Mouse (Mus musculus): Measurements from ENCODE around the gene Acp7. TPM values are rescaled to one million over a fixed set of nuclear protein-coding genes. Genes with fewer than 3 reads are reported as not detected.
"Not testable (repeated sequence)": the region's sequence is repeated elsewhere in the genome, so short reads cannot be mapped to it uniquely, and the experiment has no call there.

Gene Acp7
- 0.18 TPM in 1 of 2 replicates, not detected in the other for polyA plus RNA-seq (2016; fragmentation: Nextera tagmentation; extraction: Ambion mirVana)

- H3K4me2 ChIP-seq (replicated peaks) = peak within 1 kb of the TSS; percentile 44
- peaks cover 8% of the 10 kb centered on the region for H3K4me1 ChIP-seq
- ATAC-seq (ENCODE audit: insufficient number of reproducible peaks, insufficient read depth, low FRiP score, low TSS enrichment) = no peak
- peaks cover 46% of the 10 kb centered on the region for H3K27me3 ChIP-seq
- peak within 1 kb of the TSS; percentile 25 for H3K4me3 ChIP-seq
- 24% methylated on average over 10 of the region's 10 CpGs for WGBS
- H3K9me3 ChIP-seq = no peaks in the 10 kb centered on the region
- H3K9ac ChIP-seq = 0 out of 2 replicates have a peak within 1 kb of the TSS, but pooled peaks have one; percentile 12
- H3K27ac ChIP-seq = no peak within 1 kb of the TSS
- no peaks in the 10 kb centered on the region for H3K36me3 ChIP-seq
Measured at GRCm38 (mm10) chr7:28631073-28631472, at the start of gene Acp7. Gene Acp7, minus strand, starts transcription at chr7:28631332.

- Histone ChIP-seq H3K4me2 (replicated peaks) (no peak overlapping the region), H3K36me3 (no peaks in the 10 kb centered on the region), H3K9me3 (no peaks in the 10 kb centered on the region), H3K4me3 (no peak overlapping the region), H3K27me3 (no peaks in the 10 kb centered on the region), H3K4me1 (no peaks in the 10 kb centered on the region), H3K9ac (no peak overlapping the region), H3K27ac (no peak overlapping the region)
- WGBS = 86% methylated on average over 8 of the region's 8 CpGs
- no peak for ATAC-seq (ENCODE audit: insufficient number of reproducible peaks, insufficient read depth, low FRiP score, low TSS enrichment)
Measured at GRCm38 (mm10) chr7:28677624-28678023, 46.5 kb upstream of the Acp7 start.

DNA sequence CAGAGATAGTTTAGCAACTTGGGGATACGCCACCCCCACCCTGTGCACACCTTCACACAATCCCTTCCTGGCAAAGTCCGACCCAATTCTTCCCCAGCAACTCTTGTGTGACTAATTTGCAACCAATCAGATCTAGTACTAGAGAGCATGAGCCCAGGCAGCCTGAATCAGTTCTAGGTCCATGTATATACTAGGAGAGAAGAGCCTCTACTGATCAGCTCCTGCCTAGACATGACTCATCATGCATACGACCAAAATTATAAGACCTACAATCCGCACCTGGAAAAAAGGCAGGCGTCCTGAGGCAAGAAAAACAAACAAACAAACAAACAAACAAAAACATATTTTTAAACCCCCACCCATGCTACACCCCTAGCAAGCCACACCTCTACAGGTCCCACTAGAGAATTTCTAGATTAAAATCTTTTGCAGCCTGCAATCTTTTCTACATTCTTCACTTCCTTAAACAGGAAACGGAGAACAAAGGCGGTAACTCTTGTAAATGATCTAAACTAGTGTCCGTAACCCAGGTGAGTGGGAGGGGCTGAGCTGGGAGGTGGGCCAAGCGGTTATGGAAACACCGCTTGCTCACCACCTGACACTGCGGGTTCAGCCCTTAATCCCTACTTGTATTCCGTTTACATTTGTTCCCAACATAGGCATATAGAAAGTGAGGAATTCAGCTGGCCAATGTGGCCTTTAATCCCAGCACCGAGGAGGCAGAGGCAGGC, 45.8 kb upstream of the Acp7 start:
- Histone ChIP-seq H3K4me2 (replicated peaks) (no peak overlapping the region), H3K9ac (no peak overlapping the region), H3K27me3 (no peaks in the 10 kb centered on the region), H3K9me3 (no peaks in the 10 kb centered on the region), H3K4me1 (no peaks in the 10 kb centered on the region), H3K4me3 (no peak overlapping the region), H3K36me3 (no peaks in the 10 kb centered on the region), H3K27ac (no peak overlapping the region)
- WGBS = 86% methylated on average over 13 of the region's 13 CpGs
- ATAC-seq (ENCODE audit: insufficient number of reproducible peaks, insufficient read depth, low FRiP score, low TSS enrichment) = no peak

DNA sequence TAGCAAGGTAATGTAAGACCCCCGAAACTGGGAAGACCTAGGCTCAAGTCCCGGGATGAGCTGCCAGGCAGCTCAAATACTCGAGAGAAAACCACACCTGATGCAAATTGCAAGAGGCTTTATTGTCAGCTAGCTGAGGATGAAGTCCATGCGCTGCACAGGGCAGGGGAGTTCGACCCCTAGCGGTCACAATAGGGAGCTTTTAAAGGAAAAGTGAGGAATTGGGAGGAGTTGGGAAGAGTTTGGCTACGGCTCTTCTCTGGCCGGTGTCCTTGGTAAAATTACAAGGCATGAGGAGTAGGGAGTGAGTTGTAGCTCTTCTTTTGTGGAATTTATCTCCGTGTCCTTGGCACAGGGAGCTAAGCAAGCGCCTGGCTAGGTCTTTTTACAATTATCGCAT, 44.6 kb upstream of the Acp7 start:
- 40% methylated on average over 11 of the region's 11 CpGs for WGBS
- ATAC-seq (ENCODE audit: insufficient number of reproducible peaks, insufficient read depth, low FRiP score, low TSS enrichment) = no peak
- H3K9me3 ChIP-seq = no peaks in the 10 kb centered on the region

DNA sequence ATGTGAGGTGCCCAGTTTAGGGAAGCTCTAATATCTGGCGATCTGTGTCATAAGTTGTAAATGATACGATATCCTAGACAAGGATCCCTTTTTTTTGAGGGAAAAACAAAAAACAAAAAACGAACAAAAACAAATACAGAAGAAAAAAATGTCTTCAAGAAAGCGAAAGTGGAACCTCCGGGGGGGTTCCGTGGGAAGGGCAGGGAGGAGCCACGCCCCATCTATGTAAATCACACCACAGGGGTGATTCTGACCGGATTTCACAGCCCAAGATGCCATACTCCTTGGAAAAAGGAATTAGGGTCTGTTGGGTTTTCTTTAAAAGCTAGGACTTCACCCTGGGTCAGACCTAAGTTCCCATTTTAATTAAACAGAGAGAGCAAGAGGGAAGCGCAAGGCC, 43.9 kb upstream of the Acp7 start:
- Histone ChIP-seq H3K4me3 (no peak overlapping the region), H3K9me3 (no peaks in the 10 kb centered on the region), H3K9ac (no peak overlapping the region), H3K36me3 (no peaks in the 10 kb centered on the region), H3K27me3 (no peaks in the 10 kb centered on the region), H3K27ac (no peak overlapping the region), H3K4me1 (no peaks in the 10 kb centered on the region), H3K4me2 (replicated peaks) (no peak overlapping the region)
- ATAC-seq (ENCODE audit: insufficient number of reproducible peaks, insufficient read depth, low FRiP score, low TSS enrichment) = no peak
- 79% methylated on average over 9 of the region's 9 CpGs for WGBS

More for the DNA sequence above, 44.6 kb upstream of the Acp7 start:
- Histone ChIP-seq H3K9ac (no peak overlapping the region), H3K36me3 (no peaks in the 10 kb centered on the region), H3K4me1 (no peaks in the 10 kb centered on the region), H3K27ac (no peak overlapping the region), H3K4me3 (no peak overlapping the region), H3K27me3 (no peaks in the 10 kb centered on the region), H3K4me2 (replicated peaks) (no peak overlapping the region)

DNA sequence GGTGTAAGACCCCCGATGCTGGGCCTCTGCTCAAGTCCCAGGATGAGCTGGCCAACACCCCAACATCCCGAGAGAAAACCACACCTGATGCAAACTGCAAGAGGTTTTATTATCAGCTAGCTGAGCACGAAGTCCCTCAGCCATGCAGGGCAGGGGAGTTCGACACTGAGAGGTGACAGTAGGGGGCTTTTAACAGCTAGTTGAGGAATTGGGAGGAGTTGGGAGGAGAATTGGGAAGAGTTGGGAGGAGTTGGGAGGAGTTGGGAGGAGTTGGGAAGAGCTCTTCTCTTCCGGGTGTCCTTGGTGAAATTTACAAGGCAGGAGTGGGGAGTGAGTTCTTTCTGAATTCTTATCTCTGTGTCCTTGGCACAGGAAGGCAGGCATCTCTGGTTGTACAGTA, 41.7 kb upstream of the Acp7 start:
- H3K27ac ChIP-seq; H3K9me3 ChIP-seq; H3K27me3 ChIP-seq; H3K36me3 ChIP-seq; H3K4me2 ChIP-seq (replicated peaks); H3K4me3 ChIP-seq; H3K9ac ChIP-seq; H3K4me1 ChIP-seq; ATAC-seq (ENCODE audit: insufficient number of reproducible peaks, insufficient read depth, low FRiP score, low TSS enrichment): not testable (repeated sequence)
- WGBS = 69% methylated on average over 5 of the region's 5 CpGs

- Histone ChIP-seq H3K9ac (no peak overlapping the region), H3K4me3 (no peak overlapping the region), H3K36me3 (no peaks in the 10 kb centered on the region), H3K9me3 (no peaks in the 10 kb centered on the region), H3K4me1 (no peaks in the 10 kb centered on the region; the same call in 1 of the 2 replicates), H3K27ac (no peak overlapping the region), H3K27me3 (no peaks in the 10 kb centered on the region), H3K4me2 (replicated peaks) (no peak overlapping the region)
- 86% methylated on average over 5 of the region's 5 CpGs for WGBS
- no peak for ATAC-seq (ENCODE audit: insufficient number of reproducible peaks, insufficient read depth, low FRiP score, low TSS enrichment)
Measured at GRCm38 (mm10) chr7:28672276-28672675, 41.1 kb upstream of the Acp7 start.

DNA sequence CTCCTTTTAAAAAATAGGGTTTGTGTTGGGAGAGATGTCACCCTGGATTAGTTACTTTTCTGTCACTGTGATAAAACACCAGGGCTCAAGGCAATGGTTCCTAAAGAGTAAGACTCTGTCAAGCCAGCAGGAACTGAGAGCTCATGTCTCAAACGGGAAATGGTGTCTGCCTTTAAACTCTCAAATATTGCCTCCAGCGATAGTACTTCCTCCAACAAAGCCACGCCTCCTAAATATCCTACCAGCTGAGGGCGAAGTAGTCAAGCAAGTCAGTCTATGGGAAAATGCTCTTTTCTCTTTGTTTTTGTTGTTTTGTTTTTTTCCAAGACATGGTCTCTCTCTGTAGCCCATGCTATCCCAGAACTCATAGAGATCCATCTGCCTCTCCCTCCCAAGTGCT, 40.0 kb upstream of the Acp7 start:
- Histone ChIP-seq H3K4me1 (peaks cover 2% of the 10 kb centered on the region; the same call in 1 of the 2 replicates), H3K4me2 (replicated peaks) (no peak overlapping the region), H3K4me3 (no peak overlapping the region), H3K36me3 (no peaks in the 10 kb centered on the region), H3K9me3 (no peaks in the 10 kb centered on the region), H3K9ac (no peak overlapping the region), H3K27me3 (no peaks in the 10 kb centered on the region), H3K27ac (no peak overlapping the region)
- WGBS = 38% methylated on average over 4 of the region's 4 CpGs
- ATAC-seq (ENCODE audit: insufficient number of reproducible peaks, insufficient read depth, low FRiP score, low TSS enrichment) = no peak

- no peak overlapping the region for H3K4me3 ChIP-seq
- H3K9ac ChIP-seq = peak overlapping the region; percentile 36; the same call in 1 of the 2 replicates
Measured at GRCm38 (mm10) chr7:28665620-28666579, 34.8 kb upstream of the Acp7 start.

DNA sequence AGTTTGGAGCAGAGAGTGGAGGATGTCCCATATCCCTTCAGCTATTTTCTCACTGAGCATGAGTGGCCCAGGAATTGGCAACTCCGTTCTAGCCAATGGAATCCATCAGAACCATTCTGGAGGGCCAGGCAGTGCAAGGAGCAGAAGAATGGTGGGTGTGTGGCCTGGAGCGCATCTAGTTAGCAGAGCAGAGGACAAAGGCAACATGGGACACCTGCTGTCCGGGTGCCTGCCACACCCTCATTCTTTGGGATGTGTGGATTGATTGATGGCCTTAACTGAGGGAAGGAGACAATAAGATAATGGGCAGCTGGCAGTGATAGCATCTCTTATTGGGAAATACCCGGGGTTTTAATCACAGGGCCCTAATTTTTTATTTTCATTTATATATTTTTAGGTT, 25.3 kb upstream of the Acp7 start:
- H3K27me3 ChIP-seq = no peaks in the 10 kb centered on the region
- H3K4me3 ChIP-seq = no peak overlapping the region
- H3K9me3 ChIP-seq = no peaks in the 10 kb centered on the region
- no peaks in the 10 kb centered on the region for H3K4me1 ChIP-seq
- H3K27ac ChIP-seq = no peak overlapping the region
- H3K4me2 ChIP-seq (replicated peaks) = no peak overlapping the region
- WGBS = 80% methylated on average over 4 of the region's 4 CpGs
- ATAC-seq (ENCODE audit: insufficient number of reproducible peaks, insufficient read depth, low FRiP score, low TSS enrichment) = no peak
- H3K9ac ChIP-seq = no peak overlapping the region
- H3K36me3 ChIP-seq = no peaks in the 10 kb centered on the region

More at GRCm38 (mm10) chr7:28665620-28666579, 34.8 kb upstream of the Acp7 start:
- peak; percentile 76 for ATAC-seq (ENCODE audit: insufficient number of reproducible peaks, insufficient read depth, low FRiP score, low TSS enrichment)
- H3K9me3 ChIP-seq = no peaks in the 10 kb centered on the region
- 17% methylated on average over 15 of the region's 15 CpGs for WGBS
- H3K27me3 ChIP-seq = no peaks in the 10 kb centered on the region
- H3K4me2 ChIP-seq (replicated peaks) = peak overlapping the region; percentile 36
- H3K4me1 ChIP-seq = peaks cover 19% of the 10 kb centered on the region
- peak overlapping the region; percentile 78 for H3K27ac ChIP-seq
- H3K36me3 ChIP-seq = no peaks in the 10 kb centered on the region

DNA sequence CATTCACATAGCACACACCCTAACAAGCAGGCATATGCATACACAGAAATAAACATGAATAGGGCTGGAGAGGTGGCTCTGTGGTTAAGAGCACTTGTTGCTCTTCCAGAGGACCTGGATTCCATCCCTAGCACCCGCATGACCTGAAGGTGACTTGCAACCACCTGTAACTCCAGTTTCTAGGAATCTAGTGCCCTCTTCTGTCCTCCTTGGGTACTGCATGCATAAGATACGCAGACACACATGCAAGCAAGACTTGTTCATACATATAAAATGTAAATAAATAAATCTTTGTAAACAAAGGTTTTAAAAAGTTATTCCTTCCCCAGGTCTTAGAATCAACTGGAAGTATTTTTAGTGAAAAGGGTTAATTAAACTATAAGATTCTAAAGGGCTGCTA, 20.0 kb upstream of the Acp7 start:
- Histone ChIP-seq H3K4me2 (replicated peaks) (no peak overlapping the region), H3K9me3 (no peaks in the 10 kb centered on the region), H3K9ac (no peak overlapping the region), H3K27ac (no peak overlapping the region), H3K36me3 (no peaks in the 10 kb centered on the region), H3K27me3 (no peaks in the 10 kb centered on the region), H3K4me1 (no peaks in the 10 kb centered on the region), H3K4me3 (no peak overlapping the region)
- WGBS = 93% methylated on average over 2 of the region's 2 CpGs
- no peak for ATAC-seq (ENCODE audit: insufficient number of reproducible peaks, insufficient read depth, low FRiP score, low TSS enrichment)

GRCm38 (mm10) chr7:28647016-28647415, 15.9 kb upstream of the Acp7 start:
- no peak for ATAC-seq (ENCODE audit: insufficient number of reproducible peaks, insufficient read depth, low FRiP score, low TSS enrichment)

More at GRCm38 (mm10) chr7:28647016-28647415, 15.9 kb upstream of the Acp7 start:
- Histone ChIP-seq H3K4me2 (replicated peaks) (no peak overlapping the region), H3K27ac (no peak overlapping the region), H3K27me3 (no peaks in the 10 kb centered on the region), H3K36me3 (no peaks in the 10 kb centered on the region), H3K9ac (no peak overlapping the region), H3K4me1 (no peaks in the 10 kb centered on the region), H3K9me3 (no peaks in the 10 kb centered on the region), H3K4me3 (no peak overlapping the region)
- 54% methylated on average over 7 of the region's 7 CpGs for WGBS
